Mouse (Mus musculus) liver (tissue): ENCODE results near the gene Strn4.
A peak's percentile ranks its signal among the peaks of the same experiment; 100 is the strongest.

ENCODE experiments used
- DNase-seq: peaks from one replicate; pipeline ENCODE4 v3.0.0-alpha.2; 2020; ENCODE audit warnings: mixed read lengths

Strn4 gene

DNA sequence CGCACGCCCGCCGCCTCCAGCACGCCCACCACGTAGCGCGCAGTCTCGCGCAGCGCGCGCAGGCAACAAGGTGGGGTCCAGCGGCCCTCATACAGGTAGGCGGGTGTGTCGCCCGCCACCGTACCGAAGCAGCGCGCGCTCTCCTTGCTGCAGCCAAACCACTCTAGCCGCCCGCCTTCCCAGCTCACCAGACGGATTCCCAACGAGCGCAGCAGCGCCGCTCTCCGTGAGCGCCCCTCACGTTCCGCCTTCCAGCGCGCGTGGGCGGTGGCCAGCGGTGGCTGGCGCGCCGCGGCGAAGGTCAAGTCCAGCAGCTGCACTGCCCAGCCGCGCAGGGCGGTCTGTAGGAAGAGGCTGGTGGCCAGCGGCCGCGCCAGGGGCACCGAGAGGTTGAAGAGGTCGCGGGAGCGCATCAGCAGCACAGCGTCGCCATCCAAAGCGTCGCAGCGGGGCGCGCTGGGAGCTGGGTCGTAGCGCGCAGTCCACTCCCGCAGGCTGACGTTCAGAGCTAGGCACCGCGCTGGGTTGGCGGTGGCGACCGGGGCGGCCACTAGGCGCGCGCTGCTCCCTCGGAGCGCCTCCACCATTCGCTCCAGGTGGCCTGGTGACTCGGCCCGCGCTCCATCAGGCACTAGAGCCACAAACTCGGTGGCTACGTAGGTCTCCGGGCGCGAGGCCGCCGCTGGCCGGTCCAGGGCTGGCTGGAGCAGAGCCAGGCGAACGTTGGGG, 4.6 kb upstream of the Strn4 start:
- peak; percentile 29 for DNase-seq

DNA sequence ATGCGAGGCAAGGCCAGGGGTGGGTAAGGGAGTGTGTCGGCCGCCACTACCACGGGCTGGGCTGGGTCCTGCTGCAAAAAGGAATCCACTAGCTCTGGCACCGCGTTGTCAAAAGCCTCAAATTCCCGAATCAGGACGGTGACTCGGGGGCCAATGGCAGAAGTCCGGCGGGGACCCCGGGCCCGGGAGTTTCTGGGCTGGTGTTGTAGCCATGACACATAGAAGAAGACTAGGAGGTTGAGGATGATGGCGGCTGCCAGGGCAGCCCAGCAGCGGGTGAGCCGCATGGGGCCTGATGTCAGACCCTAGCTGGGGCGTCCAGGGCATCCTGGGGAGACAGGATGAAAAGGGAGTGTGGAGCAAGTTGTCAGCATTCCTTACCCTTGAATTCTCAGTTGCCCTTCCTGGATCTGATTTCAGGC, 4.0 kb upstream of the Strn4 start:
- no peak for DNase-seq

DNA sequence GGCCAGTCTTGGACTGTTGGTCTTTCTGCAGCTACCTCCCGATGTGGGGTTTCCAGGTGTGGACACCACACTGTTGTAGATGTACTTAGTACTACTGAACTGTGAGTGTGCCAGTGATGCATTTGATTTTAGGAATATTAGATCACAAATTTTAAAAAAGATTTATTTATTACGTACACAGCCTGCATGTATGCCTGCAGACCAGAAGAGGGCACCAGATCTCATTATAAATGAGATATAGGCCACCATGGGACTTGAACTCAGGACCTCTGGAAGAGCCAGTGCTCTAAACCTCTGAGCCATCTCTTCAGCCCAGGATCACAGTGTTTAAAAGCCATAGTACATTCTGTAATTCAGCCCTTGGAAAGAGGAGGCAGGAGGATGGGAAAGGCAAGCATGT, 3.2 kb upstream of the Strn4 start:
- no peak for DNase-seq

DNA sequence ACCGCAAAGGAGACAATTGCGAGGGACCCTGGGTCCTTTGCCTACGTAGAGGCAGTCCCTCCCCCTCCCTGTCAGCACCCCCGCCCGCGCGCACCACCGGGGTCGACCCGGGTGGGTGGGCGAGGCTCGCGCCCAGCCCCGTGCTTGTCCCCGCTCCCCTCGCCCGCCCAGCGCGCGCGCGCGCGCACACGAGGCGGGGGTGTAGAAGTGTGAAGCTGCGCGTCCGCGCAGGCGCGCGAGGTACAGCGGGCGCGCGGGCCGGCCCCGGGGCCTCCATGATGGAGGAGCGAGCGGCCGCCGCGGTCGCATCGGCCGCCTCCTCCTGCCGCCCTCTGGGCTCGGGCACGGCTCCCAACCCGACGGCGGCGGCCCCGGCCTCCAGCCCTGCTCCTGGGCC, 387 bp downstream of the Strn4 start:
- peak; percentile 86 for DNase-seq

DNA sequence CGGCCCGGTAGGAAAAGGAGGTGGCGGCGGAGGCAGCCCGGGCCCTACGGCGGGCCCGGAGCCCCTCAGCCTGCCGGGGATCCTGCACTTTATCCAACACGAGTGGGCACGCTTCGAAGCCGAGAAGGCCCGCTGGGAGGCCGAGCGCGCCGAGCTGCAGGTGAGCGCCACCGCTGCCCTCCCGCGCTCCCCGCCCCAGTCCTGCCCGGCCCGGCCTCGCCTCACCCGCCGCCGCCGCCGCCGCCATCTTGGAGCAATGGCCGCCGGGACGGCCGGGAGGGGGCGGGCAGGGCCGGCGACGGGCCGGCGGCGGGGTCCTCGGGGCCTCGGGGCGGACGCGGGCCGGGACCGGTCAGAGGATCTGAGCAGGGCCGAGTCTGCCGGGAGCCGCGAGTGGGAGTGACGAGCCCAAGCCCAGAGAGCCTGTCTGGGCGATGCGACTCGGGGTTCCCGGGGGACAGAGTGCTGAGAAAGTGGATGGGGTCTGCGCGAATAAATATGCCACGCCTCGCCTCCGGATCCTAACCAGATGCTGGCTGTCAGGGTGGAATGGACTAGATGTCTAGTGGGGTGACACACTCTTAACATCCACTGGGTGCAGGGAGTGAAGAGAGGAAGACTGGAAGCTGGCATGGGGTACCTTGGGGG, 910 bp downstream of the Strn4 start, which contains the start of gene Fkrp:
Fkrp (minus strand) TSS at position 258 of the 648 bp plus-strand sequence.
- peak; percentile 78 for DNase-seq

DNA sequence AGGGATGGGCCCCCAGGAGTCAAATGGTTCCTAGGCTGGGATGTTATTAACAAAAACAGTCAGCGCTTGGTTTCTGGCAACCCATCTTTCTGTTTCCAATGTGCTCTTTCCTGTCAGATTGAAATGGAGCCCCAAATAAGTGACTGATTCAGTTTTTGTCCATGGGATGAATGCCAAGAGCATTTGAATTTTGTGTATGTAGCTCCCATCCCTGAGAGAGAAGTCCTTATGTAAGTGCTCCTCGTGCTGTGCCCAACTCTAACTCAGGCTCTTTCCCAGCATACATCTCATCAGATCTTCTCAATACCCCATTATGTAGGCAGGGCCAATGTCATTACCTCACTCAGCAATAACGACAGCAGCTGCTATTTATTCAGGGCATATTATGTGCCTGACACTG, 2.0 kb downstream of the Strn4 start:
- DNase-seq, result no peak

DNA sequence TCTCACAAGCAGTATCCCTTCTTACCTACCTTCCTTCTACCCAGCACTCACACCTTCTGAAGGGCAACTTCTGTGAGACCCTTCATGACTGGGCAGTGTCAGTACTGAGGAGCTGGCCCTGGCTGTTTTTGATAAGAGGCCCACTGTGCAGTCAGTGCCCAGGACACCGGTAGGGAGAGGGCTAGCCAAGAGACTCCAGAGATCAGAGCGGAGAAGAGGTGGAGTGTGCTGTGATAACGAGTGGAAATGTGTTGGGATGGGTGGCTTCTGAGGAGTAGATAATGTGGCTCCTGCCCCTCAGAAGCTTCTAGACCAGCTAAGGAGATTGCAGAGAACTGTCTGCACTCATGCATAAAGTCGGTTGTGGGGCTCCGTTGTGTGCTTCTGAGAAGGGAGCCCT, 4.1 kb downstream of the Strn4 start:
- DNase-seq, result peak; percentile 74

DNA sequence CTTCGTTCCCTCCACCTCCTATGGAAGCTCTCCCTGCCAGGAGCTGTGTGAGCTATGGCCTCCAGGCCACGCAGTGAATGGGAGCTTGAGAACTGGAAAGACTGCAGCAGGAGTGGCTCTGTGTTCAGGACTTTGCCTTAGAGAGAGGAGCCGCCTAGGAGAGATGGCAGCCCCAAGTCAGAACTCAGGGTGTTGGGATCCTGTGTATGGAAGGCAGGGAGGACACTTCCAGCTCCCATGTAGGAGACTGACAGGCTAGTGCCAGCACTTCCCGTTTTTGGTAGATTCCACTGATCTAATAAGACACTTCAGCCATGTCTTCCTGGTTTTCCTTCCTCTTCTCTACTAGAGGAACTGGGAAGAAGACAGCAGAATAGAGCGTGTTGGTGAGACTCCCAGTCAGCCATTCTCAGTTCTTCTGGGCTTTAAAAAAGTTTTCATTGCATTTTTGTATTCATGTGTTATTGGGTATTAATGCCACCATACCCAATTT, 4.6 kb downstream of the Strn4 start:
- DNase-seq, result no peak

DNA sequence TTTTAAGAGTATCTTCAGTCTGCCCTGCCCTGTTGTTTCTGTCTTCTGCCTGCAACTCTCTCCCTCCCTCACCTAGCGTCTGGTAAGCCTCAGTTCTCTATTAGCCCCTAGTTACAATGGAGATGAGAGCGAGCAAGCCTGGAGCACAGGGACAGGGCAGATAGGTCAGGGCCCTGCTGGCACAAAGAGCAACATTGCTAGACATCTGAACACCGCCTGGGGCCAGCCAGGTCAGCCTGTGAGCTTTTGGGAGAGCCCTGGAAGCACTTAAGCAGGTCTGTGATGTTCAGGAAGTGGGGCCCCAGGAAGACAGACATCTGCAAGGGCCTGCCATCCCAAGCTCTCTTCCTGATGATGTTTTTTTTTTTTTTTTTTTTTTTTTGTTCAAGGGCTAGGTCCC, 5.4 kb downstream of the Strn4 start:
- DNase-seq, result no peak

DNA sequence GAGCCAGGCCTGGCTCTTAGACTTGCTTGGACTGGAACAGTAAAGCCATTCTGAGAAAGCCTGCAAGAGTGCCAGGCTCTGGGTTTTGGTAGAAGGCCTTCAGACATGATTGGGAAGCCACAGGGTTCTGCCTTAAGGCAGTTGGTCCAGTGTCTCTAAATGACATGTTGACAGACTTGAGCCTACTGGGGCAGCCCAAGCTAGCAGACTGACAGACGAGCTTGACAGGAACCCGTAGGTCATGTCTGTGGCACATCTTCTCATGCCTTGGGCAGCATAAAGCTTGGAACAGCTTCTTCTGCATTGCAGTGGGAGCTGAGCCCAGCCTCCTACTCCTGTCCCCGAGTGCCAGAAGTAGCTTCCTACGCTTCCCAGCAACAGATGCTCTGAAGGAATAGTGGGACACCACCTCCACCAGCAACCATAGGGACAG, 6.0 kb downstream of the Strn4 start:
- DNase-seq, result no peak

DNA sequence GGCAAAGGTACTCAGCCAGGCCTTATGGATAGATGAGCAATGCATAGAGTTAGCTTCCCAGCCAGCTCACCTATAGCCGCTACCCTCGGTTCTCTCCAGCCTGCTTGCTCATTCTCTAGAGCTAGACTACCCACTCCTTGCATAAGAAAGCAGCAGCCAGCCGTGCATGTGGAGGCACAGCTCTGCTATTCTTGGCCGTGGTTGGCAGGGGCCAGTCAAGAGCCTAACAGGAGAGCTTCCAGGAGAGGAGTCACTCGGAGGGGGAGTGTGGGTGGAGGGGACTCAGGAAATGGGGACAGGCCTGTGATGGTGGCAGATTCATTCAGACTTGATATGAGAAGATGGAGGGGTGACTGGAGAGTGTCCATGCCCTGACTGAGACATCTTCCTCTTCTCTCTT, 8.0 kb downstream of the Strn4 start:
- DNase-seq, result no peak

DNA sequence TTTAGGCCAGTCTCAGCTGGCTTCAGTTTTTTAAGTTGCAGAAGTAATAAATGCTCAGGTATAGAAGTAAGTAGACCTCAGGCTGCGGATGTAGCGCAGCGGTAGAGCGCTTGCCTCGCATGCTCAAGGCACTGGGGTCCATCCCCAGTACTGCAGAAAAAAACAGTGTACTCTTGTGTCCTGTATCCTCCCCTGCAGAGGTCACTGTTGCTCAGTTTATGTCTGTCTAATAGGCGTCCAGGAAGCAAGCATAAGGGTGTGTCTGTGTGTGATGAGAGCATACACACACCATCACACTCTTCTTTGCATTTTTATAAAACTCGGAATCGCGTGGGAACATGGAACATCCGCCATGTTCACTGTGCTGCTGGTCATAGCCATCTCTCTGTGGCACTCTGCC, 10.1 kb downstream of the Strn4 start:
- DNase-seq, result no peak

DNA sequence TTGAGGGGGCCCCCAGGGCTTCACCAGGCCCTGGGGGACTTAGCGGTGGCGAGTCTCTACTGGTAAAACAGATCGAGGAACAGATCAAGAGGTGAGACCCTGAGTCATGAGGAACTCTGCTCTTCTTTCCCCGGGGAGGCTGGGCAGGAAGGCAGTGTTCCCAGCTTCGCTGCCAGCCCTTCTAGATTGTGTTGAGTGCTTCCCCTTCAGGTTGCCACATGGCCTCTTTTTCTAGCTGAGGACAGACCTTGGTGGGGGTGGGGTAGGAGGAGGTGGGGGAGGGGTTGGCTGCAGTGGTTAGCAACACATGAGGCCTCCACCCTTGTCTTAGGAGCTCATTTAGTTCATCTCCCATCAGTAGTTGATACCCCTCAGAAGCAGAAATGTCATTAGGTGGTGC, 10.9 kb downstream of the Strn4 start:
- no peak for DNase-seq

DNA sequence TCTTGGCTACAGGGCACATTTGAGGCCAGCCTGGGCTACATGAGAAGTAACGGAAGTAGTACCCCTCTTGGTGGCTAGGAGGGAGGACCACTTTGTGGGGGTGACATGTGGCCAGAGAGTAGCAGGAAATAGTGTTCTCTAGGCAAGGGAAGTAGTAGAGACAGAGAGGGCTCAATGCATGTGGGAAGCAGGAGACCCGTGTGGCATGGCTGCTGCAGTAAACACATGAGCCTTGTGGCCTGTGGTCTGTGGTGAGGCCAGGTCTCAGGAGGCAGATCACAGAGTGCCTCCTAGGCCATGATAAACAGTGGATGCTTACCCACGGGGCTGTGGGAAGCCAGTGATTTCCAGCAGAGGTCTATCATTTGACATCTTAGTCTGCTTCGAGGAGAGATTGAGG, 11.6 kb downstream of the Strn4 start:
- DNase-seq, result no peak

DNA sequence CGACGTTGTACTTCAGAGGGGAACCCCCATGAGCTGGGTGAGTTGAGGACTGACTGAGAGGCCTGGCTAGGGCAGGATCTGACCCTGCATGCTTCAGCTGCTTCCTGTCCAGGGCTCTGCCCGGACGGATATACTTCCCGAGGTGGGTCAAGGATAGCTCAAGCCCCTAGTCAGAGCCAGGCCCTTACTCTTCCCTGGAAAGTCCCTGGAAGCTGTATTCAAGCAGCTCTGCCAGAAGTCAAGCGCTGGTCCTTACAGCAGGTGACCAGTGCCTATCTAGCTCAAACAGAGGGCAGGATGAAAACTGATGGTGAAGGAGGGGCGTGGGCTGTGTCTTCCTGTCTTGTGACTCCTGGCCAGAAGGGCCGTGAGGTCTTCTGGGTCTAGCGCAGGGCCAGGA, 14.8 kb downstream of the Strn4 start:
- DNase-seq, result no peak

DNA sequence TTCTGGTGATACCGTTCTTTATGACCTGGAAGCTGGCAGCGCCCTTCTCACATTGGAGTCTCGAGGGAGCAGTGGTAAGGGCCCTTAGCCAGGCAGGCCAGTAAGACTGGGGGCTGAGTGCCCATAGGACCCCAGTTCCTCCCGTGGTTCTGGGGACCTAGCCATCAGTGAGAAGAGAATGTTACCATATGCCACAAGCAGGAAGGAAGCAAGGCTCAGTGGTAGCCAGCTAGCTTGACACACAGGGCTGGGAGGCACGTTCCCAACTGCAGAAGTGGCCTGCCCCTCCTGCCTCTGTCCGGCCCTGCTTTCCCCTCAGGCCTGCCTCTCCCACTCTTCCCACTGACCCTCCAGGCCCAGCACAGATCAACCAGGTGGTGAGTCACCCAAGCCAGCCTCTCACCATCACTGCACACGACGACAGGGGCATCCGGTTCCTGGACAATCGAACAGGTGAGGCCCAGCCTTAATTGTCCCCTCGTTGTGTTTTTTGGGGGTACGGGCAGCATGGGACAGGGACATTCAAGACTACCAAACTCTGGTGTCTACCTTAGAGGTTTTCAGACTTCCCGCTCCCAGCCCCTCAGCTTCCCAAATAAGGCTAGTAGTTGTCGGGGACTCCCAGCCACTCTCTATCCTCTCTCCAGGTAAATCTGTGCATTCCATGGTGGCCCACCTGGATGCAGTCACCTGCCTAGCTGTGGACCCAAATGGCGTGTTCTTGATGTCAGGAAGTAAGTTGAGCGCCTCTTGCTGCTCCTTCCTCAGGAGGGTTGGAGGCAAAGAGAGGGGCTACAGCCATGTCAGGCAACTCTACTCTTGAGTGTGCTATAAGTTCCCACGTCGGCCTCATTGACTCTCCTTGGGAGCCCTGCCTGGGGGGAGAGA, 22.5 kb downstream of the Strn4 start:
- no peak for DNase-seq

DNA sequence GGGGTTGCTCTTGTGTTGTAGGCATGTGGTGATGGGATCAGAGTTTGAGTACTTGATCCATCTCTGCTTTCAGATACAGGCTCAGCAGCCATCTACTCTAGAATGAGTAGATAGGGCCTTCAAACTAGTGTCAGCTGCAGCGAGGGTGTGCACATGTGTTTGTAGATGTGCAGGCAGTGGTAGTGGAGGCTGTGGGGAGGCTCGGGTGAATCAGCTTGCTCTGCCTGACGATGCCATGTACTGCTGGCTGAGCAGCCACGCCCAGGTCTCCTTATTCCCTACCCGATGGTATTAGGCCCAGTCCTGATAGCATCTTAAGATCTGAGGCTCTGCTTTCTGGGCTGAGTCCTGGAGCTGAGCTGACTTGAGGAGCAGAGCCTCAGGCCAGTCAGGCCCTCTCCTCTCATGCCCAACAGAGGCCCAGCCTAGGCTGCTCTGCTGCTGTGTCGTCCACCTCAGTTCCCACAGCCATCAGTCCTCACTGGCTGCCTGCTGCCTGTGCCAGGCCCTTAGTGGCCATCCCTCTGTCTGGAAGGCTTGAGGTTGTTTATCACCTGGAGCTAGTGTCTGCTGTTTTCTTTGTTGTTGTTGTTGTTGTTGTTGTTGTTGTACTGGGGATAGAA, 23.2 kb downstream of the Strn4 start:
- no peak for DNase-seq

DNA sequence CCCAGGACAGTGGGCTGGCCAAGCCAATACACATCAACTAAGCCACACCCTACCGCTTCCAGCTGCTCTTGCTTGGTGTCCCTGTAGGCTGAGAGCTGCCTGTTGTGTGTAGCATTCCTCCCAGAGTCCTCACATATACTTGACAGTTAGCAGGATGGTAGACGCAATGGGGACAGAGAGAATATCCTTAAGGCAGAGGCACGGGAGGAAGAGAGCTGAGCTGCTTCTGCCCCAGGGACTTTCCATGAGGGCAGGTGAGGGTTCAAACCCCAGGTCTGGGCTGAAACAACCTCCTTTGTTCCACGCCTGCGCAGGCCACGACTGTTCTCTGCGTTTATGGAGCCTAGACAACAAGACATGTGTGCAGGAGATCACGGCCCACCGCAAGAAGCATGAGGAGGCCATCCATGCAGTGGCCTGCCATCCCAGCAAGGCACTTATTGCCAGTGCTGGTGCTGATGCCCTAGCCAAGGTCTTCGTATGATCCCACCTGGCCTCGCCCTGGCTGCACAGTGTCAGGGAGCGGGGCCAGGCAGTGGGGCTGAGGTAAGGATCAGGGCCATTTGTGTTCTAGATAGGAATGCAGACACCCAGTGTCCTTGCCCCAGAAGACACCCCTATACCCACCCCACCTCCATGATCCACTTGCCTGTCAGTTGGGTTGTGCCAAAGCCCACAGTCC, 23.9 kb downstream of the Strn4 start:
- DNase-seq, result no peak

DNA sequence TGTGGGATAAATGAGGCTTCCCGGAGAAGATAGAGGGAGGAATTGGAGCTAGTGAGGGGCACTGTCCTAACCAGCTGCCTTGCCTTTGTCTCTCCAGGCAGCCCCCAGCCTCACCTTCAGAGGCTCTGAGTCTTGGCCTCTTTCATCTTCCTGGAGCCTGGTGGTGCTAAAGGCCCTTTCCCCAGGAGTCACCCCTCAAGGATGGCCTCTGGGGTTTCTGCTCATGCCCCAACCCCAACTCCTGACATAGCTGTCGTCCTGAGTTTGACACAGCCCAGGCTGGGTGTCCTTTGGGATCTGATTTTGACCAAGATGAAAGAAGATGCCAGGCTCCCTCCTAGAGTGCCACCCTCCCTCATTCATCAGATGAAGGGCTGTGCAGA, 24.4 kb downstream of the Strn4 start:
- no peak for DNase-seq

DNA sequence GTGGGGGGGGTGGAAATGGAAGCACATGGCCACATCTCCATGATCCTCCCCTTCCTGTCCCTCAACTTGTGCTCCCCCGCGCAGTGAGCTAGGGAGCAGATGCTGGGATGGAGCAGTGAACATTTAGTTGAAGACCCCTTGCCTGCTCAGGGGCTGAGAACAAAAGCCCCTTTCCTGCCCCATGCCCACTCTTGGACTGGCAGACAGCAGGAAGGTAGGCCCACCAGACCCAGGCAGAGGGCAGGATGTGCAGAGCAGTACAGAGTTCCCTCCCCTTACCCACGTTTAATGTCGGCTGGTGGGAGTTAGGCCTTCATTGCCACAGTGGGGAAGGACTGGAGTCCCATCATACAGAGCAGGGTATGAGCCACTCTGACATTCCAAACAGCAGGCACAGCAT, 25.4 kb downstream of the Strn4 start:
- DNase-seq, result no peak

DNA sequence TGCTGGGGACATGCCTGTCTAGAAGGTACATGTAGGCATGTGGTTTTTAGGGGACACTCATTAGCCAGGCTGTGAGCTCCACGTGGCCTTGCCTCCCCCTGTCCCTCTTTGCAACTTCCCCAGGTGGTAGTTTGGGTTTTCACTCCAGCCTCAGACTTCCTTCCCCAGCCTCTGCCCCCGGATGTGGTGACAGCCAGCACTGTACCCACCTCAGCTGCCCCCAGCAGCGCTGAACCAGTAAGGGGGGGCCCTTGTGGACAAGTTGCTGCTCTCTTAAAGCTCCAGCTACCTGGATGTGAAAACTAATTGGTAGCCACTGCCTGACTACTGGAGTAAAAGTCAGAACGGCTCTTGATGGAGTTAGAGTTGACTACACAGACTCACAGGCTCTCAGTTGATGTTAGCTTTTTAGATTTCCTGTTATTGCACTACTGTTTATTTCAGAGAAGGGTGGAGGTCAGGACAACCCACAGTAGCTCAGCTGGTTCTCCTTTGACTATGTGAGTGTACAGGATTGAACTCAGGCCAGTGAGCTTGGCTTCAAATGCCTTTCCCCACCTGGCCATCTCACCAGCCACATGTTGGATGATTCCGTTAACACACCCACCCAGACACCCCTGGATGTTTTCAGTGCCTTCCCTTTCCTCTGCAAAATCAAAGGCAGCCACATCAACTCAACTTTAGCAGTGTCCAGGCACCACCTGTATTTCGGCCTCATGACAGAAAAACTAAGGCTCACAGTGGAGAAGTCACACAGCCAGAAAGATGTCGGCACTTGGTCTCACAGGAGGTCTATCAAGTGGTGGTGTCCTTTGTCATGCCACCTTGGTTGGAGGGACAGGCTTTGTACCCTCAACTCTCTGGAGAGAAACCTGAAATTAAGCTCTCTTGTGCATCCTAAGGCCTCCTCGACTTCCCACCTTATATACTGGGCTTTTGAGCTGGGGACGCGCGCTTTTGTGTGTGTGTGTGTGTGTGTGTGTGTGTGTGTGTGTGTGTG, 26.2 kb downstream of the Strn4 start:
- DNase-seq, result peak; percentile 26
